Mouse (Mus musculus) stomach, embryonic 16.5 days (tissue): ENCODE measurements around the gene Dnajb13. TPM values are rescaled to one million over a fixed set of nuclear protein-coding genes. Genes with fewer than 3 reads are reported as not detected.

Experiments
- ATAC-seq: fragments of 200-750 bp; cut with Nextera tagmentation; 2 replicates; pipeline ENCODE4 v1.8.0; 2017; ENCODE audit warnings: moderate number of reproducible peaks, moderate TSS enrichment; ENCODE audit not compliant: insufficient read depth, low FRiP score
- H3K27ac ChIP-seq: fragments of 300-500 bp; sonication (generic); 2 replicates; pipeline ENCODE4 v1.5.1; 2014; ENCODE audit warnings: low read length
- H3K27me3 ChIP-seq: fragments of 300-500 bp; sonication (generic); 2 replicates; pipeline ENCODE4 v1.6.1; 2014; ENCODE audit warnings: low read length, control low read depth, mixed read lengths; ENCODE audit not compliant: control insufficient read depth, insufficient read depth
- H3K36me3 ChIP-seq: fragments of 300-500 bp; sonication (generic); 2 replicates; pipeline ENCODE4 v1.6.1; 2014; ENCODE audit warnings: low read length; ENCODE audit not compliant: control insufficient read depth, insufficient read depth
- H3K4me1 ChIP-seq: fragments of 300-500 bp; sonication (generic); 2 replicates; pipeline ENCODE4 v1.6.1; 2014; ENCODE audit warnings: low read length, control low read depth, mixed read lengths; ENCODE audit not compliant: control insufficient read depth, insufficient read depth
- H3K4me2 ChIP-seq: fragments of 300-500 bp; sonication (generic); 2 replicates; pipeline ENCODE4 v1.6.1; 2014; ENCODE audit warnings: low read depth, low read length, mixed read lengths
- H3K4me3 ChIP-seq: fragments of 300-500 bp; sonication (generic); replicated peaks from 2 replicates; pipeline ENCODE4 v1.5.1; 2014; ENCODE audit warnings: mild to moderate bottlenecking, low read length
- H3K9ac ChIP-seq: fragments of 300-500 bp; sonication (generic); 2 replicates; pipeline ENCODE4 v1.6.1; 2014; ENCODE audit warnings: low read length
- H3K9me3 ChIP-seq: fragments of 300-500 bp; sonication (generic); replicated peaks from 2 replicates; pipeline ENCODE4 v1.6.1; 2016; ENCODE audit warnings: low read length, control low read depth; ENCODE audit not compliant: control insufficient read depth
- WGBS: fragments of 180-500 bp; shearing (Covaris S2); extraction: QIAGEN DNeasy Blood & Tissue Kit; methylation state at CpG from one replicate; pipeline ENCODE4 v1.1.7; 2014; 5-methylcytosine and 5-hydroxymethylcytosine counted together
- polyA plus RNA-seq: library from polyadenylated mRNA; unstranded; fragments of >200 nt; fragmentation: Nextera tagmentation; extraction: Ambion mirVana; gene quantifications from 2 replicates; pipeline ENCODE4 v1.2.1, GENCODE M21; 2015

Dnajb13 gene
- polyA plus RNA-seq, 1 experiment from 2014 or later, result 1.0 TPM

DNA sequence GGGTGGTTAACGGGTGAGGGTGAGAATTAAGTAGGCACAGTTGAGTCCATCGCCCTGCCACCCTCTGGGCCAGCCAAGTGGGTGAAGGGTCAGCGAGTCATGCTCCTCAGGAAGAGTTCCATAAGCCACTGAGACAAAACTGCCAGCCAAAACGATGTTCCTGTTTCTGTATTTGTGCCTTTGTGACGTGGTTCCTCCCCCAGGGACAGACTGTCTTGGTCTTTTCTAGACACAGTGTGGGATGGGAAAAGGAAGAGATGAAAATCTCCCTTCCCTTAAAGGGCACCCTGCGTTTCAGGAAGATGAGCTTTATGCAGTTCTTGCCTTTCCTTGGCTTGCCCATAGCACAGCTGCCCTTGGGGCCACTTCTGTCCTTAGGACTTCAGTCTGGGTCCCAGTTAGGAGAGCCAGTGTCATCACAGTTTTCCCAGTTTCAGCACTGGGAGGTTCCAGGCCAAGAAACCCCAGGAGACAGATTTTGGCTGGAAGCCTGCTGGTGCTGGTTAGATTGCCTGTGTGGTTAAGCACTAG is 53.1 kb downstream of the Dnajb13 start:
- no peak for ATAC-seq
- Histone ChIP-seq H3K4me3 (no peak overlapping the region), H3K9me3 (no peaks in the 10 kb centered on the region), H3K4me2 (no peak overlapping the region), H3K9ac (no peak overlapping the region), H3K4me1 (peaks cover 26% of the 10 kb centered on the region), H3K27ac (no peak overlapping the region), H3K27me3 (no peaks in the 10 kb centered on the region), H3K36me3 (peaks cover 3% of the 10 kb centered on the region; the same call in 1 of the 2 replicates)
- WGBS, result 82% methylated on average over 6 of the region's 6 CpGs

DNA sequence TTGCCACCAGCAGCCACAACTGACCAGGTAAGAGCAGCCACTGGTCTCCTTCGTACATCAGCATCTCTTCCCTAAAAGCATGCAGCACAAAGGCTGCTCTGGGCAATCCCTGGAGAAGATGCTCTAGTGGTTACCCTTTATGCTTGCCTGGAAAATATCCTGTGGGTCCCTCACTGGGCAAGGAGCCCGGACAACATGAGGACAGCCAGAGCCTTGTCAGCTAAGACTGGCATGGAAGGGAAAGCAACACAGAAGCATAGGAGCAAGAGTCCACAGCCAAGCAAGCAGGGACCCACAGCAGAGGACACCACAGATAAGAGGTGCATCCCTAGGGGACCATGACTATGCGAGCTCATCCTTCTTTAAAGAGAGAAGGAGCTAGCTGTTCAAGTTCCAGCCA is 54.9 kb downstream of the Dnajb13 start:
- no peak overlapping the region for H3K27ac ChIP-seq
- H3K9me3 ChIP-seq, result no peaks in the 10 kb centered on the region
- no peak overlapping the region for H3K4me2 ChIP-seq
- ATAC-seq, result no peak
- no peak overlapping the region for H3K4me3 ChIP-seq
- WGBS, result 95% methylated on average over 3 of the region's 3 CpGs
- H3K4me1 ChIP-seq, result peaks cover 10% of the 10 kb centered on the region; the same call in 1 of the 2 replicates
- peaks cover 16% of the 10 kb centered on the region; the same call in 1 of the 2 replicates for H3K36me3 ChIP-seq
- H3K9ac ChIP-seq, result no peak overlapping the region
- no peaks in the 10 kb centered on the region for H3K27me3 ChIP-seq

DNA sequence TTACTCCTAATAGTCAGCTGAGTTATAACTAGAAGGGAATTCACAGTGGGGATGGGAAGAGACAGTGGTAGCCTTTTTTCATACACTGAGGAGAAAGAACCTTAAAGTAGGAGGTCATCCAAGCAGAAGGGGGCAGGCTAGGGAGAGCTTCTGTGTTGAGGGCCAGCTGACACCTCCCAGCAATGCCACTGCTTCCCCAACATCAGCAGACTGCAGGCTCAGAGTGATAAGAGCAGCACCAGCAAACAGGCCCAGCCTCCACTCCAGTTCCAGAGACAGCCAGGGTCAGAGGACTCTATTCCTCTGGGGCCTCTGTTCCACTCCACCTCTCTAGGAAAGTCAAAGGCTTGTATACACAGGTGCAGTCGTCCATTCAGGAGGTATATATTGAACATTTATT is 56.6 kb downstream of the Dnajb13 start:
- Histone ChIP-seq H3K27me3 (no peaks in the 10 kb centered on the region), H3K27ac (no peak overlapping the region), H3K9ac (no peak overlapping the region), H3K9me3 (no peaks in the 10 kb centered on the region), H3K4me2 (no peak overlapping the region), H3K36me3 (peaks cover 19% of the 10 kb centered on the region; the same call in 1 of the 2 replicates), H3K4me3 (no peak overlapping the region), H3K4me1 (peaks cover 4% of the 10 kb centered on the region; the same call in 1 of the 2 replicates)
- peak; percentile 78; the same call in 1 of the 2 replicates for ATAC-seq
- WGBS, result 45% methylated on average over 1 of the region's 1 CpGs

Other genes starting within 250 kb of the Dnajb13 start
- 4.4 and 4.7 TPM in 2 replicates for gene P4ha3, start 229.4 kb downstream of the Dnajb13 start, polyA plus RNA-seq
- 19.4 and 19.6 TPM in 2 replicates for gene C2cd3, start 142.7 kb downstream of the Dnajb13 start, polyA plus RNA-seq
- gene Ppme1, start 142.7 kb downstream of the Dnajb13 start, polyA plus RNA-seq, result 42.2 and 46.5 TPM in 2 replicates
- gene Ucp3, start 42.0 kb downstream of the Dnajb13 start, polyA plus RNA-seq, result 0.10 and 0.11 TPM in 2 replicates
- 351 and 400 TPM in 2 replicates for gene Ucp2, start 21.6 kb downstream of the Dnajb13 start, polyA plus RNA-seq
- gene Coa4, start 22.1 kb upstream of the Dnajb13 start, polyA plus RNA-seq, result 28.6 and 34.3 TPM in 2 replicates
- gene Rab6a, start 92.5 kb upstream of the Dnajb13 start, polyA plus RNA-seq, result 78.0 and 84.9 TPM in 2 replicates
- 68.9 and 76.9 TPM in 2 replicates for gene Mrpl48, start 93.3 kb upstream of the Dnajb13 start, polyA plus RNA-seq
- gene Plekhb1, start 147.5 kb upstream of the Dnajb13 start, polyA plus RNA-seq, result 13.8 and 13.9 TPM in 2 replicates
- 34.2 and 35.7 TPM in 2 replicates for gene Fam168a, start 191.7 kb upstream of the Dnajb13 start, polyA plus RNA-seq